Comparison of ENCODE assay signal across 8 mouse cellular contexts in the genomic region with DNA sequence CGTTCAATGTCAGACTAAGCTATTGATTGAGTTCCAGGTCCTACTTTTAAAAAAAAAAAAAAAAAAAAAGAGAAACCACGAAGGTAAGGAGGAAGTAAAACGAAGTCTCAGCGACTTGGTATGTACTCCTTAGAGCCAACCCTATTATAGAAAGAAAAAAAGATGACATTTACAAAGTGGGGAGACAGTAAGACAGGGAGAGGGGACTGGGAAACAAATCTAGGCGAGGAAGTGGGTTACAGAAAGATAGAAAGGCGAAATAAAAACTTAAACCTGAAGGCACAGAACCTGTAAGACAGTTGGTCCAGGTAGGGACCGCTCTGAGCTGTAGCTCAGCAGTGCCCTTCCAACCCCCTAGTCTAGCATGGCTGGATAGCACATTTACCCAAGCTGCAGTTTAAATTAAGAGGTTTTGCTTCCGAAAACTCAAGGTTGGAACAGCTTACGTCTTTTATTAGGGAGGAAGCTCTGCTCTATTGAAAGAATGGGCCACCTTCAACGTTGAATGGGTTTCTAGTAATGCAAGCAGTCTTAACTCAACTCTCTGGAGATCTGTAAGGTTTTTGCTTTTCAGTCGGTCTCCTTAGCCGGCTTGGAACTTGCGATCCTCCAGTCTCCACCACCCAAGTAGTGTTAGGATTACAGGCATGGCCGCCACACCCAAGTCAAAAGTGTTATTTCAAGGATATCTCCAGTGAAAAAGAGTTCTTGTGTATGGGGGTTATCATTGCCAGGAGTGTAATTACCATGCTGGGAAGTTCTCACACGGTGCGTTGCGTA. TPM values are rescaled to one million over a fixed set of nuclear protein-coding genes. Genes with fewer than 3 reads are reported as not detected.
A peak's percentile ranks its signal among the peaks of the same experiment; 100 is the strongest.
DNase-seq lines count a peak whose midpoint lies in the region; ATAC-seq and TF ChIP-seq lines count a peak whose summit lies in the region.

A gene (minus strand): TSS at position 17 of the 780 bp plus-strand sequence.

- no peak for TF ChIP-seq CTCF in liver, adult 2 months (IDR thresholded peaks at IDR 0.05; ENCODE audit: low read depth, low read length)

- 46% methylated on average over 17 of the region's 17 CpGs for WGBS in liver, adult 2 months
- WGBS in heart, embryonic 14.5 days, result 43% methylated on average over 17 of the region's 17 CpGs
- 35% methylated on average over 17 of the region's 17 CpGs for WGBS in liver, embryonic 11.5 days
- 40% methylated on average over 17 of the region's 17 CpGs for WGBS in stomach, embryonic 15.5 days

- TF ChIP-seq POLR2A in liver, adult 2 months (IDR thresholded peaks at IDR 0.05; ENCODE audit: extremely low read depth, insufficient read depth, low read length), result no peak

- intact Hi-C loops in left cerebral cortex, postnatal 14 days (cut with DNase I), result no loop called here

- H3K9me3 ChIP-seq in heart, embryonic 14.5 days (ENCODE audit: control insufficient read depth, low read length), result no peaks in the 10 kb centered on the region
- H3K9me3 ChIP-seq in liver, embryonic 11.5 days (ENCODE audit: control insufficient read depth, low read length), result no peaks in the 10 kb centered on the region
- H3K9me3 ChIP-seq in stomach, embryonic 15.5 days, result no peaks in the 10 kb centered on the region

- H3K79me2 ChIP-seq in liver, adult 2 months (ENCODE audit: control insufficient read depth, insufficient read depth, low read length), result peaks cover 20% of the 10 kb centered on the region

- peak within 1 kb of the TSS; percentile 100 for H3K27ac ChIP-seq in liver, adult 2 months (replicated peaks; ENCODE audit: insufficient read depth, low read depth, low read length)
- H3K27ac ChIP-seq in heart, embryonic 14.5 days (replicated peaks in 1 of 2; ENCODE audit: control insufficient read depth in 1 of 2, insufficient read depth in 1 of 2, low read depth in 2 of 2, low read length in 2 of 2), result peak within 1 kb of the TSS; percentile 97 to 100
- peak within 1 kb of the TSS; percentile 89 for H3K27ac ChIP-seq in liver, embryonic 11.5 days (ENCODE audit: low read depth, low read length)
- peak within 1 kb of the TSS; percentile 100 for H3K27ac ChIP-seq in stomach, embryonic 15.5 days

- H3K4me1 ChIP-seq in liver, adult 2 months (ENCODE audit: control insufficient read depth, insufficient read depth, low read length), result peaks cover 22% of the 10 kb centered on the region; the same call in 1 of the 2 replicates
- H3K4me1 ChIP-seq in heart, embryonic 14.5 days (ENCODE audit: control insufficient read depth in 2 of 2, insufficient read depth in 2 of 2, low read length in 2 of 2), result peaks cover 54 to 65% of the 10 kb centered on the region in 2 experiments
- peaks cover 74% of the 10 kb centered on the region for H3K4me1 ChIP-seq in liver, embryonic 11.5 days (replicated peaks; ENCODE audit: control insufficient read depth, insufficient read depth, low read length)
- H3K4me1 ChIP-seq in stomach, embryonic 15.5 days, result peaks cover 55% of the 10 kb centered on the region

- H3K4me3 ChIP-seq in liver, adult 2 months (ENCODE audit: insufficient read depth, low read depth, low read length), result peak within 1 kb of the TSS; percentile 96
- peak within 1 kb of the TSS; percentile 79 to 83 for H3K4me3 ChIP-seq in heart, embryonic 14.5 days (ENCODE audit: control insufficient read depth in 1 of 2, insufficient read depth in 1 of 2, low read depth in 1 of 2, low read length in 2 of 2)
- peak within 1 kb of the TSS; percentile 80 for H3K4me3 ChIP-seq in liver, embryonic 11.5 days (ENCODE audit: low read depth, low read length)
- H3K4me3 ChIP-seq in stomach, embryonic 15.5 days (replicated peaks), result peak within 1 kb of the TSS; percentile 74

- peak within 1 kb of the TSS; percentile 92 for H3K4me2 ChIP-seq in heart, embryonic 14.5 days (ENCODE audit: low read length)
- H3K4me2 ChIP-seq in liver, embryonic 11.5 days, result peak within 1 kb of the TSS; percentile 92
- H3K4me2 ChIP-seq in stomach, embryonic 15.5 days, result peak within 1 kb of the TSS; percentile 82

- ATAC-seq in heart, embryonic 14.5 days (ENCODE audit: insufficient number of reproducible peaks, insufficient read depth, low FRiP score, low read depth), result no peak
- no peak for ATAC-seq in liver, embryonic 11.5 days (replicated peaks; ENCODE audit: low FRiP score)
- ATAC-seq in stomach, embryonic 15.5 days (ENCODE audit: insufficient read depth, low FRiP score, low read depth), result no peak

- peaks cover 8% of the 10 kb centered on the region for H3K36me3 ChIP-seq in liver, adult 2 months (ENCODE audit: control insufficient read depth, insufficient read depth, low read length)
- H3K36me3 ChIP-seq in heart, embryonic 14.5 days (ENCODE audit: control insufficient read depth, insufficient read depth, low read length), result peaks cover 15% of the 10 kb centered on the region
- peaks cover 10% of the 10 kb centered on the region for H3K36me3 ChIP-seq in liver, embryonic 11.5 days (ENCODE audit: control insufficient read depth, insufficient read depth, low read length)
- H3K36me3 ChIP-seq in stomach, embryonic 15.5 days, result peaks cover 10% of the 10 kb centered on the region

- DNase-seq in liver, adult 2 months (ENCODE audit: extremely low read depth, low read depth, low spot score), result peak; percentile 18
- no peak for DNase-seq in liver
- DNase-seq in adrenal gland, postnatal 36 days, result no peak
- no peak for DNase-seq in liver, embryonic 11.5 days (ENCODE audit: low spot score)
- DNase-seq in urinary bladder, adult 18-20 months (ENCODE audit: low spot score in 2 of 2), result no peak
- no peak for DNase-seq in left cerebral cortex, postnatal 14 days (ENCODE audit: low spot score in 2 of 2)

- peak within 1 kb of the TSS; percentile 99 for H3K9ac ChIP-seq in liver, adult 2 months (ENCODE audit: low read depth, low read length)
- H3K9ac ChIP-seq in heart, embryonic 14.5 days (ENCODE audit: low read length), result peak within 1 kb of the TSS; percentile 95
- peak within 1 kb of the TSS; percentile 85 for H3K9ac ChIP-seq in liver, embryonic 11.5 days (ENCODE audit: low read depth, low read length)
- peak within 1 kb of the TSS; percentile 89; the same call in 1 of the 2 replicates for H3K9ac ChIP-seq in stomach, embryonic 15.5 days

- H3K27me3 ChIP-seq in liver, adult 2 months (ENCODE audit: control insufficient read depth, insufficient read depth, low read length), result no peaks in the 10 kb centered on the region
- H3K27me3 ChIP-seq in heart, embryonic 14.5 days (ENCODE audit: control insufficient read depth, insufficient read depth, low read length), result no peaks in the 10 kb centered on the region
- no peaks in the 10 kb centered on the region for H3K27me3 ChIP-seq in liver, embryonic 11.5 days (replicated peaks; ENCODE audit: control insufficient read depth, insufficient read depth, low read length)
- no peaks in the 10 kb centered on the region for H3K27me3 ChIP-seq in stomach, embryonic 15.5 days (replicated peaks)

RNA-seq across cellular contexts. Expression of the gene that starts here (rescaled TPM):
- 16.4 and 25.4 TPM in 2 replicates for total RNA-seq in liver, adult 2 months (2014; rRNA removed)
- polyA plus RNA-seq in liver, adult 2 months (2012; rRNA removed), result 41.1 and 54.3 TPM in 2 replicates
- total RNA-seq in adrenal gland, postnatal 36 days (2021), result 10 to 100 TPM; 19.0 to 26.1 TPM
- 10.1 and 12.2 TPM in 2 replicates for polyA plus RNA-seq in heart, embryonic 14.5 days (2014; fragmentation: Nextera tagmentation; extraction: Ambion mirVana)
- polyA plus RNA-seq in liver, embryonic 11.5 days (2014; fragmentation: Nextera tagmentation; extraction: Ambion mirVana), result 9.9 and 10.2 TPM in 2 replicates
- polyA plus RNA-seq in stomach, embryonic 15.5 days (2015; fragmentation: Nextera tagmentation; extraction: Ambion mirVana), result 20.2 and 21.4 TPM in 2 replicates
- 1 to 10 TPM; 1.5 to 3.3 TPM for total RNA-seq in left cerebral cortex, postnatal 14 days (2021)
